ENCODE assay signal across 10 mouse cellular contexts in the genomic region with DNA sequence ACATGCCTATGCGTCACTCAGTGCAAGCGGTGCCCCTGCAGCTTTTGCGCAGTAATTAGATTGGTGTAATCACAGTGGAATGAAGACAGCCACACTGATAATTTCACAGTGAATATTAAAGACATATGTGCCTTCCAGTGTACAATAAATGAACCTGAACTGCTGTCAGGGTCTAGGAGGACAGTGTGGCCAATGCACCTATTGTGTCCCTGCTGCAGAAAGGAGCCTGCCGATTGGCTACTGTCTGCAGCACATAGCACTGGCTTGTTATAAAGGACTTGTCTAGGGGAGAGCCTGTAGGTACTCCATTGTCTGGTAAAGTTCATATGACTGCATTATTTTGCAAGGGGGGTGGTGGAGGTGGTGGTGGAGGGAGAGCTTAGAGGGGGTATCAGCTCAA.
A peak's percentile ranks its signal among the peaks of the same experiment; 100 is the strongest.
DNase-seq lines count a peak whose midpoint lies in the region; ATAC-seq lines count a peak whose summit lies in the region.
"Had no signal": no experiment of that assay in that cellular context is flagged by ENCODE, and none has a peak within 500 bp of the region (broad histone marks: within the 10 kb centered on the region; RNA-seq: fewer than 3 reads in every experiment).

No protein-coding gene starts in this region.

- ATAC-seq in limb, embryonic 12.5 days (ENCODE audit: insufficient number of reproducible peaks, insufficient read depth, low FRiP score, low TSS enrichment, low read depth) = 0 out of 2 replicates have a peak, but pooled peaks have one; percentile 49

- no peak overlapping the region for H3K4me2 ChIP-seq in limb, embryonic 12.5 days

- no peak for DNase-seq in limb, embryonic 10.5 days (ENCODE audit: low spot score)
- peak; percentile 19 to 59 for DNase-seq in frontal cortex, adult 2 months (ENCODE audit: extremely low spot score in 1 of 2, low spot score in 1 of 2)
- DNase-seq in left cerebral cortex, adult 8-10 months (ENCODE audit: low spot score in 2 of 2) = peak; percentile 44 to 54
- DNase-seq in right cerebral cortex, postnatal 25 days = peak; percentile 42
- no peak for DNase-seq in thymus, postnatal 36 days
- DNase-seq in liver = no peak
- no peak for DNase-seq in heart, postnatal 14 days
- DNase-seq: gastrocnemius, adult 2 months had no signal

- H3K36me3 ChIP-seq in limb, embryonic 12.5 days = no peaks in the 10 kb centered on the region
- no peaks in the 10 kb centered on the region for H3K36me3 ChIP-seq in limb, embryonic 10.5 days

- no peak overlapping the region for H3K4me3 ChIP-seq in limb, embryonic 12.5 days (replicated peaks)
- H3K4me3 ChIP-seq in limb, embryonic 10.5 days = no peak overlapping the region
- H3K4me3 ChIP-seq: myocyte had no signal

- no peaks in the 10 kb centered on the region for H3K9me3 ChIP-seq in limb, embryonic 12.5 days
- no peaks in the 10 kb centered on the region for H3K9me3 ChIP-seq in limb, embryonic 10.5 days (replicated peaks)

- no peaks in the 10 kb centered on the region for H3K27me3 ChIP-seq in limb, embryonic 12.5 days
- no peaks in the 10 kb centered on the region for H3K27me3 ChIP-seq in limb, embryonic 10.5 days (ENCODE audit: low read depth, poor library complexity, severe bottlenecking)

- H3K9ac ChIP-seq in limb, embryonic 12.5 days (replicated peaks) = no peak overlapping the region

- H3K27ac ChIP-seq in limb, embryonic 12.5 days = no peak overlapping the region
- no peak overlapping the region for H3K27ac ChIP-seq in limb, embryonic 10.5 days
- H3K27ac ChIP-seq: gastrocnemius, adult 2 months had no signal

- 78% methylated on average over 4 of the region's 4 CpGs for WGBS in limb, embryonic 12.5 days
- 87% methylated on average over 4 of the region's 4 CpGs for WGBS in limb, embryonic 10.5 days

- intact Hi-C loops in heart, postnatal 14 days (cut with DNase I) = no loop called here

- H3K4me1 ChIP-seq in limb, embryonic 12.5 days (replicated peaks) = peaks cover 28% of the 10 kb centered on the region; the same call in 1 of the 2 replicates
- H3K4me1 ChIP-seq in limb, embryonic 10.5 days = peaks cover 32% of the 10 kb centered on the region

Comparison
In these comparisons a context has a peak if more than half of its experiments do, and no peak if none do; other contexts are left out.
1. DNase-seq: peak in frontal cortex, adult 2 months (2 of 2), left cerebral cortex, adult 8-10 months (2 of 2) and right cerebral cortex, postnatal 25 days (single experiment); none in limb, embryonic 10.5 days (single experiment), thymus, postnatal 36 days (0 of 2), liver (single experiment) and heart, postnatal 14 days (0 of 2).